Mouse (Mus musculus) stomach, embryonic 16.5 days (tissue): ENCODE results near the gene Sobp. TPM values are rescaled to one million over a fixed set of nuclear protein-coding genes. Genes with fewer than 3 reads are reported as not detected.

Source experiments
- ATAC-seq: fragments of 200-750 bp; cut with Nextera tagmentation; 2 replicates; pipeline ENCODE4 v1.8.0; 2017; ENCODE audit warnings: moderate number of reproducible peaks, moderate TSS enrichment; ENCODE audit not compliant: insufficient read depth, low FRiP score
- H3K27ac ChIP-seq: fragments of 300-500 bp; sonication (generic); 2 replicates; pipeline ENCODE4 v1.5.1; 2014; ENCODE audit warnings: low read length
- H3K27me3 ChIP-seq: fragments of 300-500 bp; sonication (generic); 2 replicates; pipeline ENCODE4 v1.6.1; 2014; ENCODE audit warnings: low read length, control low read depth, mixed read lengths; ENCODE audit not compliant: control insufficient read depth, insufficient read depth
- H3K36me3 ChIP-seq: fragments of 300-500 bp; sonication (generic); 2 replicates; pipeline ENCODE4 v1.6.1; 2014; ENCODE audit warnings: low read length; ENCODE audit not compliant: control insufficient read depth, insufficient read depth
- H3K4me1 ChIP-seq: fragments of 300-500 bp; sonication (generic); 2 replicates; pipeline ENCODE4 v1.6.1; 2014; ENCODE audit warnings: low read length, control low read depth, mixed read lengths; ENCODE audit not compliant: control insufficient read depth, insufficient read depth
- H3K4me2 ChIP-seq: fragments of 300-500 bp; sonication (generic); 2 replicates; pipeline ENCODE4 v1.6.1; 2014; ENCODE audit warnings: low read depth, low read length, mixed read lengths
- H3K4me3 ChIP-seq: fragments of 300-500 bp; sonication (generic); replicated peaks from 2 replicates; pipeline ENCODE4 v1.5.1; 2014; ENCODE audit warnings: mild to moderate bottlenecking, low read length
- H3K9ac ChIP-seq: fragments of 300-500 bp; sonication (generic); 2 replicates; pipeline ENCODE4 v1.6.1; 2014; ENCODE audit warnings: low read length
- H3K9me3 ChIP-seq: fragments of 300-500 bp; sonication (generic); replicated peaks from 2 replicates; pipeline ENCODE4 v1.6.1; 2016; ENCODE audit warnings: low read length, control low read depth; ENCODE audit not compliant: control insufficient read depth
- WGBS: fragments of 180-500 bp; shearing (Covaris S2); extraction: QIAGEN DNeasy Blood & Tissue Kit; methylation state at CpG from one replicate; pipeline ENCODE4 v1.1.7; 2014; 5-methylcytosine and 5-hydroxymethylcytosine counted together
- polyA plus RNA-seq: library from polyadenylated mRNA; unstranded; fragments of >200 nt; fragmentation: Nextera tagmentation; extraction: Ambion mirVana; gene quantifications from 2 replicates; pipeline ENCODE4 v1.2.1, GENCODE M21; 2015

Gene Sobp
- polyA plus RNA-seq, 1 experiment from 2014 or later = 1.0 TPM

DNA sequence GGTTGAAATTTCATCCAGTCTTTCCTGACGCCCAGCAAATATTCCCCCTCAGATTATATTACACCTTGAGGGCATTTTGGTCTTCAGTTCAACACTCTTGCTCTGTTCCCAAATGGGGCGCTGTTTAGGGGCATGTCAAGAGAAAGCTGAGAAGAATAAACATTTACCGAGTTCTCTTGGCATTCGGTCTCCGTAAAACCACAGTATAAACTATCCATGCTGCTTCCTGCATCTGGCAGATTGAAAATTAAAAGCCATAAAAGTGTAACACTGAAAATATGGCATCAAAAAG is 170.9 kb downstream of the Sobp start:
- Histone ChIP-seq H3K4me3 (no peak overlapping the region), H3K27ac (no peak overlapping the region), H3K4me2 (peak overlapping the region; percentile 87), H3K9me3 (no peaks in the 10 kb centered on the region), H3K4me1 (peaks cover 15% of the 10 kb centered on the region; the same call in 1 of the 2 replicates), H3K9ac (no peak overlapping the region), H3K27me3 (no peaks in the 10 kb centered on the region), H3K36me3 (no peaks in the 10 kb centered on the region)
- ATAC-seq = no peak
- WGBS = 9% methylated on average over 5 of the region's 5 CpGs

DNA sequence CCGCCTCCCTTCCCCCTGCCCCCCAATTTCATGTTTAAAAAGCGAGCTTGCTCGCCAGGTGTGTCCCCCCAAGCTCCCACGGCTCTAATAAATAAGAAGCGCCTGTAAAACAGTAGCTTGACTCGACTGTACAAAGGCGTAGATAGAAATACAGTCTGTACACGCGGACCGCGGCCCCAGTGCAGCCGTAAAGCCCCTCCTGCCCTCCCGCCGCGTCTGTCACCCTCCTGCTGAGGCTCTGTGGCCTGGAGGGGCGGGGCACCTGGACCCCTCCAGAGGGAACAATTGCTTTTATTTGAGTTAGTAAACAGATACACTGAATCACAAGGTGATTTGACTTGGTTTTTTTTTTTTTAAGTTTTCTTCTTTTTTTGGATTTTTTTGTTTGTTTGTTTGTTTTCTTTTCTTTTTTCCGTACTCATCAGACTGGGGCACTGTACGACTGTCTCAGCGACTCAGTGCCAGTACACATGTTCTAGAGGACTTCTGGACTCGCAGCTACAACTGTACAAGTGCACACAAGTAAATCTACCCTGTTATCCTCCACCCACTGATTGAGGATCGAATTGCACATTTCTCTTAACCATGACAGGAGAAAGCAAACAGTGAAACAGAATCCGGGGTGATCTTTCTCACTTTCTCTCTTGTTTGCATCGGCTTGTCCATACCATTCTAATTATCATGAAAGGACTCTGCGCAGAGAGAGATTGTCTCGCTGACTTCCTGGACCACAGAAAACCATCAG is 171.4 kb downstream of the Sobp start:
- peaks cover 15% of the 10 kb centered on the region; the same call in 1 of the 2 replicates for H3K4me1 ChIP-seq
- no peaks in the 10 kb centered on the region for H3K27me3 ChIP-seq
- no peaks in the 10 kb centered on the region for H3K36me3 ChIP-seq
- no peak for ATAC-seq
- no peaks in the 10 kb centered on the region for H3K9me3 ChIP-seq
- H3K9ac ChIP-seq = peak overlapping the region; percentile 65
- H3K27ac ChIP-seq = no peak overlapping the region
- peak overlapping the region; percentile 47 for H3K4me3 ChIP-seq
- peak overlapping the region; percentile 87 for H3K4me2 ChIP-seq
- WGBS = 6% methylated on average over 25 of the region's 25 CpGs

DNA sequence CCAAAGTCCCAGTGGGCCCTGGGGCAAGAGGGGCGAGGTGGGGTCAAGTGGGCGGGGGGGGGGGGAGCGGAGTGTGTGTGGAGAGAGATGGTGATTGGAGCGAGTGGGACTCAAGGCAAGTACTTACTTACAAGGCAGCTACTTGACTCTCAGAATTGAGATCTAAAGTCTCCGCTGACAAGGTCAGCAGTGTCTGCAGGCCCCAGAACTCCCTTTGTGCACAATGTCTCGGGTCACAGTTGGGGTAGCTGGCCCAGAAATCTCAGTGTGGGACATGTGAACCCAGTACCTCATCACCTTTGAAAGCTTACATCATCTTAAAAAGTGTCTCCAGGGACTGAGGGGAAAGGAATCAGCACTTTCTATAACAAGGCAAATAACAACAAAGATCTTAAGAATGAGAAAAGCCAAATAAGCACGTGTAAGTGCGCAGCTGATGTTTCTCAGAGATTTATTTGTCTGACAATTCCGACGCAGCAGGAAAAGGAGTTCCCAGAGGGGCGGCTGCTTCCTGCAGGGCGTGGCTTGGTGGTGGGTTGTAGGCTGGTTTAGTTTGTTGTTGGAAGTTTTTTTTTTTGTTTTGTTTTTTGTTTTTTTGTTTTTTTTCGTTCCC is 172.2 kb downstream of the Sobp start:
- H3K4me1 ChIP-seq = peaks cover 15% of the 10 kb centered on the region; the same call in 1 of the 2 replicates
- peak overlapping the region; percentile 47 for H3K4me3 ChIP-seq
- peak overlapping the region; percentile 65 for H3K9ac ChIP-seq
- ATAC-seq = no peak
- no peaks in the 10 kb centered on the region for H3K9me3 ChIP-seq
- no peaks in the 10 kb centered on the region for H3K36me3 ChIP-seq
- H3K27ac ChIP-seq = no peak overlapping the region
- peak overlapping the region; percentile 87 for H3K4me2 ChIP-seq
- 23% methylated on average over 13 of the region's 13 CpGs for WGBS
- H3K27me3 ChIP-seq = no peaks in the 10 kb centered on the region

DNA sequence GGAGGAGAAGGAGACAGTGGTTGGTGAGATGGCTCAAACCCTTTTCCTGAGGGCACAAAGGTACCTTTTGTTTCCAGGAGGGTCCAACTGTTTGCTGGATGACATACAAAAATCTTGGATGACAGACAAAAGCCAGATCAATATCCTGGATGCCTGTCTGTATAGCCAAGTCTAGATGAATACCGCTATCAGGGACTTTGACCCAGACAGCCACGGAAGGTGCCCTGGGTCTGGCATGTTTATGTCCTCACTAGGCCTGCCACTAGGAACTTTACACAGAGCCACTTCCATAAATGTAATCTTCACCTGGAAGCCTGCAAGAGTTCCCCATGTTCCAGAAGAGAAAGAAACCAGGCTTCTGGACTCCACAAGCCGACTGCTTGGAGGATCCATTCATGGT is 172.9 kb downstream of the Sobp start:
- H3K4me1 ChIP-seq = peaks cover 15% of the 10 kb centered on the region; the same call in 1 of the 2 replicates
- no peaks in the 10 kb centered on the region for H3K36me3 ChIP-seq
- H3K4me2 ChIP-seq = no peak overlapping the region
- H3K9me3 ChIP-seq = no peaks in the 10 kb centered on the region
- 55% methylated on average over 3 of the region's 3 CpGs for WGBS
- H3K27me3 ChIP-seq = no peaks in the 10 kb centered on the region
- no peak overlapping the region for H3K4me3 ChIP-seq
- no peak for ATAC-seq
- H3K9ac ChIP-seq = no peak overlapping the region
- no peak overlapping the region for H3K27ac ChIP-seq

DNA sequence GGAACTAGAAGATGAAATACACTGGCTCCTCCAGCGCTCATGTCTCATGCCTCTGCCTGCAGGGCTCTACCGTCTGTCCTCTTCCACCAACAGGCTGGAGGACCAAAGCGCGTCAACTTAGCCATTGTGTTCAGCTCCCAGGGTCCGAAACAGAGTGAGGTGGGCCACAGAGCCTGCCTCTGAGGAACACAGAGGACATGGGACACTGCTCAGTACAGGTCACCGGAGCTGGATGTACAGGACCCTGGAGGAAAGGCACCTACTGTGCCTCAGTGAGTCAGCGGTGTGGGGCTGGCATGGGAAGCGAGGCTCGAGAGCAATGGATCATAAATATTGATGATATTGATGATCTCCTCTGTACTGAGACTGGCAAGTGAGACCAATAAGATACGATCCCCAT is 175.0 kb downstream of the Sobp start:
- Histone ChIP-seq H3K4me2 (no peak overlapping the region), H3K4me1 (peaks cover 27% of the 10 kb centered on the region; the same call in 1 of the 2 replicates), H3K9ac (no peak overlapping the region), H3K27ac (no peak overlapping the region), H3K36me3 (no peaks in the 10 kb centered on the region), H3K27me3 (no peaks in the 10 kb centered on the region), H3K9me3 (no peaks in the 10 kb centered on the region), H3K4me3 (no peak overlapping the region)
- 92% methylated on average over 10 of the region's 10 CpGs for WGBS
- no peak for ATAC-seq

DNA sequence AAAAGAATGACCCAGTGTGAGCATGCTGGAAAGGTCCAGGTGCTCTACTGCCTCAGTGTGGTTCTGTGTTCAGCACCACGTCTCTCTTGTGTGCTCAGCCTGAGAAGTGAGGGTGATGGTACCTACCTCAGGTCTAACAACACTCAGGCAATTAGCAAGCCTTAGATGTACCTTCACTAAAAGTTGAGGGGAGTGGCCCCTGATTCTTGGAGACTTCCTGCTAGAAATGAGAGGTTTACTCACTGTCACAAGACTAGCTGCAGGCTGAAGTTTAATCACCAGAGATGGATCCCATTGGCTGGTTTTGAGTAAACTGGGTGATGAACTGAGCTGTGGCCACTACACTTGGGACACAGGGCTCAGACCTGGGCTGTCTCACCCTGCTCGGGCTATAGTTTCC is 177.1 kb downstream of the Sobp start:
- Histone ChIP-seq H3K27me3 (no peaks in the 10 kb centered on the region), H3K4me1 (peaks cover 19% of the 10 kb centered on the region; the same call in 1 of the 2 replicates), H3K9me3 (no peaks in the 10 kb centered on the region), H3K9ac (no peak overlapping the region), H3K27ac (no peak overlapping the region), H3K4me3 (no peak overlapping the region), H3K4me2 (no peak overlapping the region), H3K36me3 (no peaks in the 10 kb centered on the region)
- 86% methylated on average over 2 of the region's 2 CpGs for WGBS
- no peak for ATAC-seq

DNA sequence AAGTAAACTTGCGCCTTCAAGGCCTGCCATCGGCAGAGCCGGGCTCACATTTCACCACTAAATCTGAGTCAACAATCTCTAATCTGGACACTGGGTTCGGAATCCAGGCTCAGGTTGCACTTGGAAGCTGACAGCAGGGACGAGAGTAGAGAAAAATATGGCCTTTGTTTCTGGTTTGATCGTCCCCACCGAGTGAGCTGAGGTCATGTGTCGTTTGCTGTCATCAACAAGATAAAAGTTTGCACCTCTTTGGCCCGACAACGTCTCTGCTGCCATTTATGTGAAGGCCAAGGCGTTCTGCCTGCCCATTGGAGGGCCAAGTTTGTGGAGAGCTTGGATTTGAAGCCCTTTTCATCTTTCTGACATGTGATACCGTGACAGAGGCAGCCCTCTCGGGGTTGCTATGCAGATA is 178.8 kb downstream of the Sobp start:
- H3K27me3 ChIP-seq = no peaks in the 10 kb centered on the region
- H3K9me3 ChIP-seq = no peaks in the 10 kb centered on the region
- no peak overlapping the region for H3K4me2 ChIP-seq
- H3K4me1 ChIP-seq = 0 out of 2 replicates have a peak, but pooled peaks cover 13% of the 10 kb centered on the region
- 20% methylated on average over 13 of the region's 13 CpGs for WGBS
- no peak overlapping the region for H3K9ac ChIP-seq
- no peaks in the 10 kb centered on the region for H3K36me3 ChIP-seq
- H3K4me3 ChIP-seq = no peak overlapping the region
- H3K27ac ChIP-seq = no peak overlapping the region
- no peak for ATAC-seq

DNA sequence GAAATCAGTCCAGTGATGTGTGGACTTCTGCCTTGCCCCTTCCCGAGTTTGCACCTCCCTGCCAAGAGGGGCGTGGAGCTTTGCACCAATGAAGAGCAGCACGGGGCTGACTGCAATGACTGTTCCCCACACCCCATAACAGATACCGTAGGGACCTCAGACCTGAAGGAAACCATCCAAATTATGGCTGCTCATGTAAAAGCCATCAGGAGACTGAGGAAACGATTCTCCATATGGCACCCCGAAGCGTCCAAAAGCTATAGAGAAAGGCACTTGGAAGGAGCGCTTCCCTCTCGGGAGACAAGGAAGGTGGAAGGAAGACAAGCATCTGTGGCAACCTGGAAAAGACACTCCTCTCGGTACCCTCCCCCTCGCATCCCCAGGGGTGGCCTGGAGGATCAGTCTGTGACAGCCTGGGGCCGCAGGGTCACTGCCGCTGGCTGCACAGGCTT is 180.0 kb downstream of the Sobp start:
- no peak overlapping the region for H3K9ac ChIP-seq
- no peak overlapping the region for H3K4me3 ChIP-seq

DNA sequence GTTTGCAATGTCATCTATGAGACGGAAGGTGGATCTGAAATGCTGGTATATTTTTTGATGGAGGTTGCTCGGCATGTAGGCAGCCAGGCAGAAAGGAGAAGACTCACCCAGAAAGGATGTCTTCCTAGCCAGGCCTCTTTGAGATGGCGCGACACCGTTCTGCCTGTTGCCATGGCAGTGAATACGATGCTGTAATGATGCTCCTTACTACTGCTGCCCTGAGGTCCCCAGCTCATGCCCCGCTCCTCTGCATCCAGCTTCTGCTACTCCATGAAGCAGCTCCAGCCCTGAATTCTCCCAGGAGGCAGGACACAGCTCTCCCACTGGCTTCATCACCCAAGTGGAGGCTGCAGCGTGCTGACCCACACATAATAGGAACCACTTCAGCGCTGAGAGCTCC is 183.3 kb downstream of the Sobp start:
- Histone ChIP-seq H3K4me2 (no peak overlapping the region), H3K9ac (no peak overlapping the region), H3K27me3 (no peaks in the 10 kb centered on the region), H3K4me3 (no peak overlapping the region), H3K27ac (no peak overlapping the region), H3K4me1 (0 out of 2 replicates have a peak, but pooled peaks cover 13% of the 10 kb centered on the region), H3K36me3 (no peaks in the 10 kb centered on the region), H3K9me3 (no peaks in the 10 kb centered on the region)
- 70% methylated on average over 9 of the region's 9 CpGs for WGBS
- no peak for ATAC-seq

More for the DNA sequence above, 180.0 kb downstream of the Sobp start:
- ATAC-seq = no peak
- Histone ChIP-seq H3K36me3 (no peaks in the 10 kb centered on the region), H3K27me3 (no peaks in the 10 kb centered on the region), H3K4me2 (no peak overlapping the region), H3K9me3 (no peaks in the 10 kb centered on the region), H3K4me1 (0 out of 2 replicates have a peak, but pooled peaks cover 13% of the 10 kb centered on the region), H3K27ac (no peak overlapping the region)
- WGBS = 25% methylated on average over 13 of the region's 13 CpGs
